Mouse (Mus musculus) cerebellum, adult 11 months (tissue): ENCODE measurements around the gene Rab11a.
"Not testable (repeated sequence)": the region's sequence is repeated elsewhere in the genome, so short reads cannot be mapped to it uniquely, and the experiment has no call there.

Experiments used
- DNase-seq: peaks from one replicate; pipeline ENCODE4 v3.0.0; 2022

The Rab11a gene

GRCm38 (mm10) chr9:64690771-64691170 is 46.8 kb downstream of the Rab11a start:
- DNase-seq, result no peak

- DNase-seq, result no peak
Observed at GRCm38 (mm10) chr9:64688015-64688394, 49.6 kb downstream of the Rab11a start.

GRCm38 (mm10) chr9:64687122-64688014 is 50.2 kb downstream of the Rab11a start:
- DNase-seq, result no peak

GRCm38 (mm10) chr9:64671341-64672319 is 65.9 kb downstream of the Rab11a start:
- DNase-seq, result not testable (repeated sequence)

- DNase-seq, result no peak
Observed at GRCm38 (mm10) chr9:64668001-64668400, 69.6 kb downstream of the Rab11a start.

- no peak for DNase-seq
Observed at GRCm38 (mm10) chr9:64667513-64667912, 70.0 kb downstream of the Rab11a start.

GRCm38 (mm10) chr9:64666549-64666948 is 71.0 kb downstream of the Rab11a start:
- no peak for DNase-seq
